Mouse (Mus musculus): ENCODE measurements around the gene Psmd12.

Gene Psmd12

DNA sequence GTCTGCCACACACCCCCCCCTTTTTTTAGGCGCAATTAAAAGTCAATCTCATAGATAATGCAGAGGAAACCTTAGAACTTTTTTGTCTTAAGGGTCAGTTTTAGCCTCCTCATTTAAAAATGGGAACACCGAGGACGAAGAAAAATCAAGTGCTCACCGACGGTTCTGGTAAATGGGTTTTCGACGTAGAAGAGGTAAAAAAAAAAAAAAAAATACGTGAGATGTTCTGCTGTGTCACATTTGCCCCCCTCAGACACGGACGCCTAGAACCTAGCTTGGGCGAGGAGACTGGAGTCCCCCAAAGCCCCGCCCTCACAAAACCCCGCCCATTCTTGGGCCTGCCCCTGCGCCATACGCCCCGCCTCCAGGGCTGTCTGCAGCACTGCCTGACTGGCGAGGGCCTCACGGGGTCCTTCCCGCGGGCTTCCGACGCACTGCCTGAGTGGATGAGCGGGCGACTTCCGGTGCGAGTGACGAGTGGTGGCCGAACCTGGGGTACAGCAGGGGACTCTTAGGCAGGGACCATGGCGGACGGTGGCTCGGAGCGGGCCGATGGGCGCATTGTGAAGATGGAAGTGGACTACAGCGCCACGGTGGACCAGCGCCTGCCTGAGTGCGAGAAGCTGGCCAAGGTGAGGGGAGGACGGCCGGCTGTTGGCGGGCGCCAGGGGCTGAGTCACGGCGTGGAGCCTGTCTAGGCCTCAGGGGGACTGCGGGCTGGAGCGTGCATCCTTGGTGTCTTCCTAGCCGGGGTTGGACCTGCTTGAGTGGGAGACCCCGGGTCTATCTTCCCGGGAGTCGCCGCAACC lies at the start of gene Psmd12:
Gene Psmd12 (plus strand): TSS at position 432 of the 809 bp plus-strand sequence.
- DNase-seq, result peak; percentile 92

DNA sequence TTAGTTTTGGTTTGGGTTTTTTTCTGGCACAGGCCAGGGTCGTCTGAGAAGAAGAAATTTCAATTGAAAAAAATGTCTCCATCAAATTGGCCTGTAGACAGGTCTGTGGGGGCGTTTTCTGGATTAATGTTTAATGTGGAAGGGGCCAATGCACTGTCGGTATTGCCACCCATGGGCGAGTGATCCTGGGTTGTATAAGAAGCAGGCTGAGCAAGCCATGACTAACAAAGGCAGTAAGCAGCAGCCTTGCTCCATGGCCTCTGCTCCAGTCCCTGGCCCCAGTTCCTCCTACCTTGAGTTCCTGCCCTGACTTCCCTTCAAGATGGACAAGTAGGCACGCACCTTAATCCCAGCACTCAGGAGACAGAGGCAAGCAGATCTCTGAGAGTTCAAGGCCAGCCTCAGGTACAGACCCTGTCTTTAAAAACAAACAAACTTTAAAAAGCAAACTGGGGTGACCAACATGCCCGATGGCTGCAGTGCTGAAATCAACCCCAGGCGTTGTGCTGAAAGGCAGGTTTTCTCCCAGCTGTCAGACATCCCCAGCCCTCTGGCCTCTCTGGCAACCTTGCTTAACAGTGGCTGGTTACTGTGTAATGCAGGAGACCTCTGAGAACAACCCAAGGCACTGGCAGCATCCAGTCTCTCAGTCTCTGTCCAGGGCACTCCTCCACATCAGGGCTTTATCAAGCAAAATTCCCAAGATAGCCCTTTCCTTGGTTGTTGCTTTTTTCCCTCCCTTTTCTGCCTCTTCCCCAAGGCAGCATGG lies 47.9 kb upstream of the Psmd12 start:
- no peak for DNase-seq

GRCm38 (mm10) chr11:107435776-107436449 lies 43.4 kb upstream of the Psmd12 start:
- DNase-seq, result no peak

DNA sequence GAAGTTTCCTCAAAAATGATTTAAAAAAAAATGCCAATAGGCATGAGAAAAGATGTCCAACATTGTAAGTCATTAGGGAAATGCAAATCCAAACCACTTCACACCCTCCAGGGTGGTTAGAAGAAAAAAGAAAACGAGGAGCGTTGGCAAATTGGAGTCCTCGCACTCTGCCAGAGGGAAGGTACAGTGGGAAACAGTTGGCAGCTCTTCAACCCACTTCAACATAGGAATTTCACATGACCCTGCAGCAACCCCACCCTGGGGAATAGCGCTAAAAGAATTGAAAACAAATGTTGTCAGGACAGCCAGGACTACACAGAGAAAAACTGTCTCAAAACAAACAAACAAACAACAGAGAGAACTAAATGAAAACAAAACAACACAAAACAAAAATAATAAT lies 41.6 kb upstream of the Psmd12 start:
- DNase-seq, result no peak

DNA sequence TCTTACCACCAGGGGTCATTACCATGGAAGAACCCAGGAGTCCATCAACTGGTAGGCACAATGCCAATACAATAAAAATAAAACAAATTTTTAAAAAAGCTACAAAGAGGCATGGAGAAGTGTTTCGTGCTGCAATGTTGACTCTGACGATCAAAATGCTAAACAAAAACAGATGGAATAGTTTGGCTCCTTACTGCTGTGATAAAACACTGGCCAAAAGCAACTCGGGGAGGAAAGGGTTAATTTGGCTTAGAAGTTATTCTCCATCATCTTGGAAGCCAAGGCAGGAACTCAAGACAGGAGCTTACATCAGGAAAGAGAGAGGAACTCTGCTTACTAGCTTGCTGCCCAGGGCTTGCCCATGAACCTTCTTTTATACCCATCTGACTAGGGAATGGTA lies 41.1 kb upstream of the Psmd12 start:
- no peak for DNase-seq

DNA sequence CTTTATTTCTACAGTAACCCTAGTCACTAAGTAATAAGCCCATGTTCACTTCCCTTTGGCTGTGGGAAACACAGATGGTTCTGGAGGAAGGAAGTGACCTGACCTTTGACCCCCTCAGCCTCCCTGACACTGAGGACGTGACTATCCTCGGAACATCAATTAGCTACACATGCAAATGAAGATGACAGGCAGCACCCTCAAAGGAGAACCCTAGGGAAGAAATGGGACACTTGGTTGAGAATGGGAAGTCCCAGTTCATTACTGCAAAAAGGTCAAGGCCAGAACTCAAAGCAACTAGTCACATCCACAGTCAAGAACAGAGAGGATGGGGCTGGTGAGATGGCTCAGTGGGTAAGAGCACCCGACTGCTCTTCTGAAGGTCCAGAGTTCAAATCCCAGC lies 38.2 kb upstream of the Psmd12 start:
- DNase-seq, result no peak

- no peak for DNase-seq
Measured at GRCm38 (mm10) chr11:107443121-107444095, 35.9 kb upstream of the Psmd12 start.

- no peak for DNase-seq
Measured at GRCm38 (mm10) chr11:107445683-107446082, 33.6 kb upstream of the Psmd12 start.

- no peak for DNase-seq
Measured at GRCm38 (mm10) chr11:107446650-107447049, 32.6 kb upstream of the Psmd12 start.

DNA sequence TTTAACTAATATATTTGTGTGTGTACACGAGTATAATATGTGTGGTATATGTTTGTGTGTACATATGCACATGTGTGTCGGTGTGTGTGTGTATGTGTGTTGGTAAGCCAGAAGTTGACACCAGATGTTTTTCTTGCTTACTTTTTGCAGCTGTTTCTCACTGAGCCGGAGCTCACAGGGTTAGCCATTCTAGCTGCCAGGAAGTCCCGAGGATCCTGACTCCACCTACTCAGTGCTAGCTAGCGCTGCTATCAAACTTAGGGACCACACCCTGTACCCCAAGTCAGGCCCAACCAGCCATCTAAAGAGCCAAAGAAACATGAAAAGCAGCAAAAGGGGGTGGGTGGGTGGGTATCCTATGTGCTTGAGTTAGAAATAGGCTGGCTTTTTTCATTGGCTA lies 31.9 kb upstream of the Psmd12 start:
- DNase-seq, result no peak

GRCm38 (mm10) chr11:107447915-107448314 lies 31.4 kb upstream of the Psmd12 start:
- no peak for DNase-seq

DNA sequence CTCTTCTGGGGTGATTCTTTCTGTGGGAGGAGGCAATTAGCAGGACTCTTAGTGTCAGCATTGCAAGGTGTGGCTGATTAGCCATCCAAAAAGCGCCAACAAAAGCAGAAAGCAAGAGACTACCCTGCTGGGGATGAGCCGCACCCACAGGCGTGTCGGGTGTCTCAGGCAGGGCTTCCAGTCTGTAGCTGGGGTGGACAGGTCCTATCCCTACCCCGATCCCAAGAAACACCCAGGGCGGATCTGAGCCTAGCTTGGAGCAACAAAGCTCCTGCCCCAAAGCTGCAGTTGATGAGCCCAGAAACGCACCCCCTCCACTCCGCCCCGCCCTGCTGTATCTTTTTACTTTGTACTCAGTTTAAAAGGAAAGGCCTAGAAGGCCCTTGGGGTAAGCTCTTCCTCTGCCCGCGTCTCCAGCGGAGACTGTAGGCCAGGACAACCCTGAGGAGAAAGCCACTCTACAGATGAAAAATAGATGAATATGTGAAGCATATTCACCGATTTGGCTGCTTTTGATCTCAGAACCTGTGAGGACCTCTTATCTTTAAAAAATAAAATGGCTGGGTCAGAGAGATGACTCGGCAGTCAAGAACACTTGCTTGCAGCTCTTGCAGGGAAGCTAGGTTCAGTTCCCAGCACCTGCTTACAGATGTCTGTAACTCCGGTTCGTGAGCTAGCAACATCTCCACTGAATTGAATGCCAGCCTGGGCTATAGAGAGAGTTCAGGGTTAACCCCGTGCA lies 29.9 kb upstream of the Psmd12 start:
- no peak for DNase-seq

DNA sequence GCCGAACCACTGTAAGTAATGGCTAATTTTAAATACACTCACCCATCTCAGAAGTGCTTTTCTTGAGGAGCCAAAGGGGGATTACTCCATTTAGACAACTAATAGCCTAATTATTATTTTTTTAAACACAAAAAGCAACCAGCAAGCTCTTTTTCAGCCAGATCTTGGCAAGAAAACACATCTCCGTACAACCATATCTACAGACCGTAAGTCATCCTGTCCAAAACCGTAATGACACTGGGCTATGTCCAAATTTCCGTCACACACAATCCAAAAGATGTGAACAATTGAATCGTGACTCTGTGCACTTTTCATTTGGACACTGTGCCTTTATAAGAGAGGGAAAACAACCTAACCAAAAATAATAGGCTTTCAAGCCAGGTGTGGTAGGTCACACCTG lies 29.2 kb upstream of the Psmd12 start:
- DNase-seq, result no peak

GRCm38 (mm10) chr11:107451106-107451505 lies 28.2 kb upstream of the Psmd12 start:
- no peak for DNase-seq

DNA sequence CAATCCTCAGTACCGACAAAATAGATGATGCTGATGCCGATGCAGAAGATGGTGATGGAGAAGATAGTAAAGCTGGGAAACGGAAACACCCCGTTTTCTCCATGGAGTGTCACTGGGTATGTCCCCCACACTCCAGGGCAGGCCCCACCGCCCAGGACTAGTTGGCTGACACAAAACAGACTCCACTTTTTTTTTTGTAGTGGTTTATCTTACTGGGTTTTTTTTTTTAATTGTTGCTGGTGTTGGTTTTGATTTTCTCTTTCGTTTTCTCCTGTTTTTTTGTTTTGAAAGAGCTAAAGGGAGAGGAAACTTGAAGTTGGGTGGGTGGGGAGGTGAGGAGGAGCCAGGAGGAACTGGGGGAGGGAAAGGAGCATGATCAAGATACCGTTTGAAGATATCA lies 27.2 kb upstream of the Psmd12 start:
- DNase-seq, result no peak

DNA sequence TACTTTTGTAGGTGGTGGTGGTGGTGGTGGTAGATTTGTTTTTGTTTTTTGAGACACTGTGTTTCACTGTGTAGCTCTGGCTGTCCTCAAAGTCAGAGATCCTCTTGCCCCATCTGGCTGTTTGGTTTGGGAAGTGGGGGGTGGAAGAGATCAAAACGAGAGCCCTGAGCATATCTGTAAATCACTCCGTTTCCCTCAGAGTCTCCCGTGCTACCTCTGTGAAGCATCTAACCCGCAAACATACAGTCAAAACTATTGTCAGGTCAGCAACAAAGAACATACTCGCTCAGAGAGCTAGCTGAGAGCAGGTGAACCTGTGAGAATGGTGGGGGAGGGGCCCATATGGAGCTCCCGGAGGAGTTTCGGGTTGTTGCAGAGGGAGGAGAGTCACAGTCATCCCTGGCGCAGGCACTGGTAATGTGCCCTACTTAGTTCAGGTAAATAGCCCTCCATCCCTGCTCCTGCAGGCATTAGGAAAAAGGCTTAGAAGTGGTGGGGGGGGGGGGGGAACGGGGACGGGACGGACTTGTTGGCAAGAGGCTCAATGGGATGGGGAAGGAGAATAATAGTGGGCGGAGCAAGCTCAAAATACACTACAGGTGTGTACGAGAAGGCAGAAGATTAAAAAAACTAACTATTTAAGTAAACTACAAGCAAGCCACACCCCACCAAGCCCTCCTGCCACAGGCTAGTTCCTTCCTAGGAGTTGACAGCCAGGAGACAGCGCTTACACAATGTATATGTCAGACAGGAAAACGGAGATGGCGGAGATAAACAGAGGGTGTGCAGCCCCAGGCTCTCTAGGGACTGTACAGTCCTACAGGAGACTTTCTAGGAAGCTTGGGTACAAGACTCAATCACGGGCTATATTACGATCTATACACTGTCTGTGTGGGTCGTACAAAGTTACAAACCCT lies 24.5 kb upstream of the Psmd12 start:
- no peak for DNase-seq

DNA sequence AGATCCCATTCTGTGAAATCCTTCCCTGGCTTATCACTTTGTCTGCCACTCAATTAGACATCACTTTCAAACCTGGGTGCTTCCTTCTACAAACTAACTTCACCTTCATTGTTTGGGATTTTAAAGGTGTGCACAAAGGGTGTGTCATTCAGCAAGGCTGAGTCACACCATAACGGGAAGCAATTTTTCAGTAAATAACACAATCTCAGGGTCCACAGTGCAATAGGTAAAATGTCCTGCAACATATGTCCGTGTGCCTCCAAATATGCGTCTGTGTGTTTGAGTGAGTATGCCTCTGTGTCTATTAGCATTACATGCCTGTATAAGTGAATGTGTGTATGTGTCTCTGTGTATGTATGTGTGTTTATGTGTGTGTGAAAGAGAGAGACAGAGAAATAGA lies 22.0 kb upstream of the Psmd12 start:
- DNase-seq, result no peak

DNA sequence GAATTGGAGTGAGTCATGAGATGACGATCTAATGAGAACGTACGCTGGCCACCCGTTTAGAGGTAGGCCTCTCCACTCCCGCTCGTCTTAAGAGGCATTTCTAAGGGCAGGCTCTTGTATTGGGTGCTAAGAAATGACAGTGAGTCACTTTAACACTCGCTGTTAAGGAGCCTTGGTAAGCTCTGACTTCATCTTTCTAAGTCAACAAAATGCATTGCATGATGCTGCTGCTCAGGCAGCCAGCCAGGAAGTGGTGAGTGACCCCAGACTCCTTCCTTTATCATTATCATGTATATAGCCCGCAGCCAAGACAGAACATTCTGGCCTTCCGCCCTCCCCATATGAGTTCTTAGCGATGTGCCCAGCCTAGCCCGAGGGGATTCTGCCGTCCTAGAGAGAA lies 21.0 kb upstream of the Psmd12 start:
- DNase-seq, result no peak

DNA sequence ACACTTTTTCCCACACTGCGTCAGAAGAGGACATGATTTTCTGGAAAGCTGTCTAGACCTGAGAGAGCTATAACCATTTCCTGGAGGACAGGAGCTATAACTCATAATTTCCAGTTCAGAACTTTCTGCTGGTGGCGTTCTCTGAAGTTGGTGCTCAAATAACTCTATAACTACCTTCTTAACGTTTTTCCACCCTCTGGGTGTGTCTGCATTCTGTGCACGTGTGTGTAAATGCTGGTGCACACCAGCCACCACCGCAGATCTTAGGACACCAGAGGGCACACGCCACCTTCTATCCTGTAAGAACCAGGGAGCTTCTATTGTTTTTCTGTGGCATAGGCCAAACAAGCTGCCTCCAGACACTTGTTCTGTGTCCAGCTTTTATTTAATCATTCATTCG lies 20.3 kb upstream of the Psmd12 start:
- no peak for DNase-seq

- no peak for DNase-seq
Measured at GRCm38 (mm10) chr11:107459828-107460227, 19.5 kb upstream of the Psmd12 start.

GRCm38 (mm10) chr11:107462478-107462877 lies 16.8 kb upstream of the Psmd12 start:
- DNase-seq, result no peak
